Mouse (Mus musculus) brain, embryonic 14.5 days (tissue): ENCODE data around the gene Shroom3.

Source experiments
- CTCF ChIP-seq: fragments of 200-500 bp; IDR thresholded peaks from 2 replicates; pipeline ENCODE4 v1.5.1; 2012; ENCODE audit warnings: inconsistent platforms, mild to moderate bottlenecking, moderate library complexity, borderline replicate concordance; ENCODE audit not compliant: insufficient read depth, insufficient read length; ENCODE audit errors: extremely low read depth
- POLR2A ChIP-seq: fragments of 200-500 bp; IDR thresholded peaks from 2 replicates; pipeline ENCODE4 v1.6.1; 2012; ENCODE audit warnings: mild to moderate bottlenecking, inconsistent platforms, borderline replicate concordance; ENCODE audit not compliant: poor library complexity, insufficient read depth, insufficient read length, severe bottlenecking; ENCODE audit errors: extremely low read depth

GRCm38 (mm10) chr5:92951079-92951478, 267.8 kb downstream of the Shroom3 start:
- TF ChIP-seq CTCF (no peak), POLR2A (no peak)
